Mouse (Mus musculus) spleen, adult 18-20 months (tissue): ENCODE measurements around the gene Treml4.
A peak's percentile ranks its signal among the peaks of the same experiment; 100 is the strongest.

Experiments
- DNase-seq, 2 experiments: peaks; one replicate each; pipeline ENCODE4 v3.0.0; 2022; ENCODE audit warnings: mixed read lengths in 2 of 2

Gene Treml4

GRCm38 (mm10) chr17:48263741-48264362 lies at the start of gene Treml4:
Gene Treml4, plus strand, starts transcription at chr17:48264295.
- DNase-seq = no peak

- no peak for DNase-seq
Observed at GRCm38 (mm10) chr17:48215429-48215828, 48.7 kb upstream of the Treml4 start.

GRCm38 (mm10) chr17:48230680-48231079 lies 33.4 kb upstream of the Treml4 start:
- DNase-seq = no peak

GRCm38 (mm10) chr17:48232518-48232917 lies 31.6 kb upstream of the Treml4 start, which contains the start of gene Trem1:
Gene Trem1, plus strand, starts transcription at chr17:48232768.
- peak; percentile 10 to 11 for DNase-seq

GRCm38 (mm10) chr17:48233789-48234188 lies 30.3 kb upstream of the Treml4 start:
- no peak for DNase-seq

GRCm38 (mm10) chr17:48234550-48234949 lies 29.5 kb upstream of the Treml4 start:
- DNase-seq = no peak

GRCm38 (mm10) chr17:48235773-48236370 lies 28.2 kb upstream of the Treml4 start:
- DNase-seq = no peak

GRCm38 (mm10) chr17:48237621-48238020 lies 26.5 kb upstream of the Treml4 start:
- DNase-seq = no peak

GRCm38 (mm10) chr17:48247221-48247928 lies 16.7 kb upstream of the Treml4 start, which contains the start of gene Trem3:
Gene Trem3, plus strand, starts transcription at chr17:48247777.
- no peak for DNase-seq

- no peak for DNase-seq
Observed at GRCm38 (mm10) chr17:48249039-48249438, 15.1 kb upstream of the Treml4 start.

- no peak for DNase-seq
Observed at GRCm38 (mm10) chr17:48249501-48249900, 14.6 kb upstream of the Treml4 start.

- no peak for DNase-seq
Observed at GRCm38 (mm10) chr17:48250631-48251030, 13.5 kb upstream of the Treml4 start.

- no peak for DNase-seq
Observed at GRCm38 (mm10) chr17:48256575-48256974, 7.5 kb upstream of the Treml4 start.

GRCm38 (mm10) chr17:48261868-48262267 lies 2.2 kb upstream of the Treml4 start:
- DNase-seq = no peak

GRCm38 (mm10) chr17:48264662-48265061 lies 567 bp downstream of the Treml4 start:
- no peak for DNase-seq

- no peak for DNase-seq
Observed at GRCm38 (mm10) chr17:48266138-48266537, 2.0 kb downstream of the Treml4 start.

GRCm38 (mm10) chr17:48266610-48267304 lies 2.7 kb downstream of the Treml4 start:
- DNase-seq = no peak

GRCm38 (mm10) chr17:48267591-48267990 lies 3.5 kb downstream of the Treml4 start:
- DNase-seq = no peak

GRCm38 (mm10) chr17:48268276-48268675 lies 4.2 kb downstream of the Treml4 start:
- no peak for DNase-seq

- no peak for DNase-seq
Observed at GRCm38 (mm10) chr17:48269833-48270232, 5.7 kb downstream of the Treml4 start.

GRCm38 (mm10) chr17:48272158-48272557 lies 8.1 kb downstream of the Treml4 start:
- DNase-seq = no peak

- no peak for DNase-seq
Observed at GRCm38 (mm10) chr17:48272598-48272997, 8.5 kb downstream of the Treml4 start.

- DNase-seq = no peak
Observed at GRCm38 (mm10) chr17:48274098-48274497, 10.0 kb downstream of the Treml4 start.
